Mouse (Mus musculus) heart, adult 2 months (tissue): Measurements from ENCODE around the gene Ttc23. TPM values are rescaled to one million over a fixed set of nuclear protein-coding genes. Genes with fewer than 3 reads are reported as not detected.

Experiments
- DNase-seq, 2 experiments: peaks; one replicate each; pipeline ENCODE4 v3.0.0; 2021
- H3K27ac ChIP-seq: fragments of 200-600 bp; 2 replicates; pipeline ENCODE4 v1.8.1; 2022
- H3K27me3 ChIP-seq: fragments of 200-500 bp; 2 replicates; pipeline ENCODE4 v1.6.1; 2012; ENCODE audit warnings: mild to moderate bottlenecking, low read length, inconsistent platforms, mixed read lengths; ENCODE audit not compliant: control insufficient read depth, insufficient read depth
- H3K36me3 ChIP-seq: fragments of 200-500 bp; 2 replicates; pipeline ENCODE4 v1.6.1; 2012; ENCODE audit warnings: low read length, inconsistent platforms; ENCODE audit not compliant: control insufficient read depth, insufficient read depth
- H3K4me1 ChIP-seq: fragments of 200-500 bp; 2 replicates; pipeline ENCODE4 v1.6.1; 2011; ENCODE audit warnings: low read length; ENCODE audit not compliant: control insufficient read depth, insufficient read depth
- H3K4me3 ChIP-seq: fragments of 200-600 bp; 2 replicates; pipeline ENCODE4 v1.8.1; 2022
- H3K79me2 ChIP-seq: fragments of 200-500 bp; replicated peaks from 2 replicates; pipeline ENCODE4 v1.6.1; 2012; ENCODE audit warnings: mild to moderate bottlenecking, inconsistent platforms, low read length, moderate library complexity, mixed read lengths; ENCODE audit not compliant: control insufficient read depth, insufficient read depth
- H3K9ac ChIP-seq: fragments of 200-500 bp; 2 replicates; pipeline ENCODE4 v1.6.1; 2012; ENCODE audit warnings: low read depth, mild to moderate bottlenecking, control low read depth, inconsistent platforms, low read length, mixed read lengths
- CTCF ChIP-seq: fragments of 200-600 bp; IDR thresholded peaks from 2 replicates; pipeline ENCODE4 v1.8.1; 2022; ENCODE audit warnings: antibody characterized with exemption, mild to moderate bottlenecking, moderate library complexity
- EP300 ChIP-seq: fragments of 200-500 bp; IDR thresholded peaks from 2 replicates; pipeline ENCODE4 v1.6.1; 2011; ENCODE audit warnings: low read depth, low read length, control low read depth; ENCODE audit not compliant: insufficient read depth
- POLR2A ChIP-seq: fragments of 200-500 bp; IDR thresholded peaks from 2 replicates; pipeline ENCODE4 v1.6.1; 2011; ENCODE audit warnings: mild to moderate bottlenecking, low read depth, low read length, control low read depth; ENCODE audit not compliant: insufficient read depth
- whole genome bisulfite sequencing: fragments of 180-500 bp; shearing (Covaris S2); methylation state at CpG from one replicate; pipeline ENCODE4 v1.1.7; 2018; 5-methylcytosine and 5-hydroxymethylcytosine counted together
- intact Hi-C: fragments of 180-260 bp; cut with DNase I; formaldehyde crosslinking; loops from one replicate; pipeline ENCODE4 v1.15.1; 2025
- polyA plus RNA-seq: library from polyadenylated mRNA; depleted of rRNA; stranded (reverse); fragments of >200 nt; gene quantifications from 2 replicates; pipeline ENCODE4 v1.2.3, GENCODE M21; 2012
- total RNA-seq, 2 experiments: library from RNA; stranded (reverse); gene quantifications; 2 replicates each; pipeline ENCODE4 v1.2.3; 2021

Ttc23 gene
- total and polyA plus RNA-seq, 3 experiments = 3.6 to 20.7 (median 18.6) TPM

DNA sequence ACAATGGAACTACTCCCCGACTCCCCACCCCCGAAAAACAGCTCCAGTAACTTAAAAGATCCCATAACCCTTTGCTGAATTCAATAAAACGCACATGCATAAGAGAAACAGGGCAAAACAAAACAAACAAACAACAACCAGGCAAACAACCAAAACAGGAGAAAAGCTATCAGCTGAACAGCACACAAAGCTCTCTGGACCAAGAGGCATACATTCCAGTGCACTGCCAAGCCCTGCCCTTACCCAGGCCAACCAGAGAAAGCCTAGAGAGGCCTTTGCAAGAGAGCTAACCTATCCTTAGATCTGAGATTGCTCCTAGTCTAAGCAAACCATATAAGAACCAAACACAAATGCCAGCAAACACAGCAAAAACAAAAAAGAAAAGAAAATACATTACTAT is 25.1 kb upstream of the Ttc23 start:
- TF ChIP-seq CTCF = no peak
- TF ChIP-seq POLR2A = no peak
- TF ChIP-seq EP300 = no peak
- intact Hi-C loops = loop anchor here (5.0 to 10.0 kb wide), 3 partner anchors 155 to 487 kb away; partner anchors contain the start of gene Mef2a
- no peaks in the 10 kb centered on the region for H3K79me2 ChIP-seq
- peaks cover 11% of the 10 kb centered on the region for H3K4me1 ChIP-seq
- H3K36me3 ChIP-seq = peaks cover 13% of the 10 kb centered on the region
- WGBS = 46% methylated on average over 3 of the region's 3 CpGs
- DNase-seq = no peak
- no peak overlapping the region for H3K9ac ChIP-seq
- H3K27ac ChIP-seq = no peak overlapping the region; the same call in 1 of the 2 replicates
- H3K27me3 ChIP-seq = no peaks in the 10 kb centered on the region
- H3K4me3 ChIP-seq = no peak overlapping the region

DNA sequence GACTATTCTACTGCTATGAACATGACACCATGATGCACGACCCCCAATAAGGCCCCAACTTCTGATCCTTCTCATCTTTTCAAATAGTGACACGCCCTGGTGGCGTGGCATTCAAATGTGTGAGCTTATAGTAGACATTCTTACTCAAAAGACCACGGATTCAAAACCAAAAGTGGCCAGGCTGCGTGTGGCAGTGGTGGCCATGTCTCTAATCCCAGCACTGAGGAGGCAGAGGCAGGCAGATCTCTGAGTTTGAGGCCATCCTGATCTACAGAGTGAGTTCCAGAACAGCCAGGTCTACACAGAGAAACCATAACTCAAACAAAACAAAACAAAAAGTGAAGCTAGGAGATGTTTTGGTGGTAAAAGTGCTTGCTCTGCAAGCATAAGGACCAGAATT is 20.5 kb upstream of the Ttc23 start:
- Histone ChIP-seq H3K27me3 (no peaks in the 10 kb centered on the region), H3K27ac (no peak overlapping the region), H3K36me3 (peaks cover 5% of the 10 kb centered on the region), H3K9ac (no peak overlapping the region), H3K79me2 (no peaks in the 10 kb centered on the region), H3K4me3 (no peak overlapping the region), H3K4me1 (peaks cover 7% of the 10 kb centered on the region)
- intact Hi-C loops = loop anchor here (10.0 kb wide), 1 partner anchor 492 kb away; no protein-coding TSS in a partner anchor
- 93% methylated on average over 5 of the region's 5 CpGs for WGBS
- TF ChIP-seq EP300 (no peak), POLR2A (no peak), CTCF (no peak)
- DNase-seq = no peak

DNA sequence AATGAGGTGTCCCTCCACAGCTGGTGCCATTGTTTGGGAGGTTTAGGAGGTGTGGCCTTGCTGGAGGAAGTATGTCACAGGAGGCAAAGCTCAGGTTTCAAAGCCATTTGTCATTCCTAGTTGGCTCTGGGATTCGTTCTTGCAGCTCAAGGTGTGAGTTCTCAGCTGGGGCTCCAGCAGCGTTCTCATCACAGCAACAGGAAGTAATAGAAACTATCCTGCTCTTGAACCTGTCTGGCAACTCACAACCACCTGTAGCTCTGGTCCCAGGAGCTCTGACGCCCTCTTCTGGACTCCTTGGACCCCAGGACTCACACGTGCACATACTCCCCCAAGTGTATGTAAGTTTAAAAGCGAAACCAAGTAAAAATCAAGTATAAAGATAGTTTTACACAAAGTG is 17.5 kb upstream of the Ttc23 start:
- no peak overlapping the region for H3K4me3 ChIP-seq
- no peak overlapping the region for H3K9ac ChIP-seq
- H3K27me3 ChIP-seq = no peaks in the 10 kb centered on the region
- no peaks in the 10 kb centered on the region for H3K36me3 ChIP-seq
- no peaks in the 10 kb centered on the region for H3K79me2 ChIP-seq
- 70% methylated on average over 5 of the region's 5 CpGs for WGBS
- TF ChIP-seq CTCF (peak; percentile 31; the same call in 1 of the 2 replicates), EP300 (no peak)
- intact Hi-C loops = loop anchor here (1.0 to 10.0 kb wide), 5 partner anchors 386 to 917 kb away; no protein-coding TSS in a partner anchor
- peaks cover 3% of the 10 kb centered on the region for H3K4me1 ChIP-seq
- DNase-seq = no peak
- H3K27ac ChIP-seq = no peak overlapping the region

DNA sequence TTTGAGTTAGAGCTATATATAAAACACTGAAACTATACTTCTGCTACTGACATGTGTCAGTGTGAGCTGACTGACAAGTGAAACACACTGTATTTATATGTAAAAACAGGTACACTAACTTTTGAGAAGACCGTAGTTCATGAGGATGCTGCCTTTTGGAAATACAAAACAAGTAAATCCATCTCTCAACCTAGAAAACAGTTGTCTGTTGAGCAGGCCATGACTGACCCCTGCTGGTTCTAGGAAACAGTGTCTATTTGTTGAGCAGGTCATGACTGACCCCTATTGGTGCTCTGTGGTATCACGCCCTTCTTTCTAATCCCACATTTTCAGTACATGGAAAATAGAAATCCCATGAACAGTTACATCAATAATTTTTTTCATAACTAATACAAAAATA is 16.4 kb upstream of the Ttc23 start:
- Histone ChIP-seq H3K36me3 (no peaks in the 10 kb centered on the region), H3K4me1 (peaks cover 3% of the 10 kb centered on the region), H3K4me3 (no peak overlapping the region), H3K27ac (peak overlapping the region; percentile 15; the same call in 1 of the 2 replicates), H3K27me3 (no peaks in the 10 kb centered on the region), H3K79me2 (no peaks in the 10 kb centered on the region), H3K9ac (no peak overlapping the region)
- 1% methylated on average over 2 of the region's 2 CpGs for WGBS
- intact Hi-C loops = loop anchor here (1.0 to 10.0 kb wide), 6 partner anchors 388 to 919 kb away; no protein-coding TSS in a partner anchor
- TF ChIP-seq CTCF (no peak; the same call in 1 of the 2 replicates), EP300 (peak; percentile 96), POLR2A (no peak)
- DNase-seq = peak; percentile 71 to 79

DNA sequence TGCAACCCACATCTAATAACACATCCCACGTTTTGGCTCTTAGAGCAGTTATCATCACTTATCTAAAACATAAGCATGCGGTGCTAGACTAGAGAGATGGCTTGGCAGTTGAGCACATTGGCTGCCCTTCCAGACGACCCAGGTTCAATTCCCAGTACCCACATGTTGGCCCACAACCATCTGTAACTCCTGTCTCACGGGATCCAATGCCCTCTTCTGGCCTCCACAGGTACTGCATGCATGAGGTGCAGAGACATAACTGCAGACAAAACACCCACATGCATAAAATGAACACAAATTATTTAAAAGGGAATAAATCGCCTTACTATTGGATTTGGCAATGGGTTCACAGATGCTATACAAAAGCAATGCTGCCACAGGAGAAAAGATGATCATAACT is 14.8 kb upstream of the Ttc23 start:
- TF ChIP-seq CTCF (peak; percentile 57), EP300 (no peak), POLR2A (no peak)
- H3K27ac ChIP-seq = no peak overlapping the region
- WGBS = 82% methylated on average over 5 of the region's 5 CpGs
- H3K9ac ChIP-seq = no peak overlapping the region
- H3K4me1 ChIP-seq = peaks cover 3% of the 10 kb centered on the region
- no peaks in the 10 kb centered on the region for H3K27me3 ChIP-seq
- H3K36me3 ChIP-seq = no peaks in the 10 kb centered on the region
- H3K4me3 ChIP-seq = no peak overlapping the region
- intact Hi-C loops = loop anchor here (5.0 to 10.0 kb wide), 3 partner anchors 568 to 920 kb away; no protein-coding TSS in a partner anchor
- DNase-seq = no peak
- no peaks in the 10 kb centered on the region for H3K79me2 ChIP-seq

DNA sequence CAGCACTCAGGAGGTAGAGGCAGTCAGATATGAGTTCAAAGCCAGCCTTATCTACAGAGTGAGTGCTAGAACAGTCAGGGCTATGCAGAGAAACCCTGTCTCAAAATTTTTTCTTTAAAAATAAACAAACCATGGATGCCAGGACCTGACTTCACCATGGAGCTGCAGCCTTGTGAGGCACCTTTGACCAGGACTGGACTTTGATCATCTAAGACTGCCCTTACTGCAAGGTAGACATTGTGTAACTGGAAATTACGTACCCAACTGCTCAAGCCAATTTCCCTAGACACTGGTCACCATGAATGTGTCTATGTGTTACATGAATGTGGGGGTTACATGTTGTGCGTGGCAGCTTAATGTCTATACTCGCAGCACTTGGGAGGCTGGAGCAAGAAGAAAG is 13.0 kb upstream of the Ttc23 start:
- Histone ChIP-seq H3K4me3 (no peak overlapping the region), H3K27ac (no peak overlapping the region), H3K36me3 (no peaks in the 10 kb centered on the region; the same call in 1 of the 2 replicates), H3K27me3 (no peaks in the 10 kb centered on the region), H3K79me2 (no peaks in the 10 kb centered on the region), H3K9ac (no peak overlapping the region), H3K4me1 (peaks cover 4% of the 10 kb centered on the region)
- intact Hi-C loops = loop anchor here (5.0 to 10.0 kb wide), 3 partner anchors 569 to 922 kb away; no protein-coding TSS in a partner anchor
- TF ChIP-seq POLR2A (no peak), CTCF (no peak), EP300 (no peak)
- no peak for DNase-seq
- 98% methylated on average over 3 of the region's 3 CpGs for WGBS
